Mouse (Mus musculus) myocyte (in vitro differentiated cells): Measurements from ENCODE around the gene Ankef1. TPM values are rescaled to one million over a fixed set of nuclear protein-coding genes. Genes with fewer than 3 reads are reported as not detected.

Source experiments
- H3K27me3 ChIP-seq: one replicate; pipeline ENCODE4 v1.6.1; 2011; ENCODE audit not compliant: control insufficient read depth, insufficient read depth, insufficient read length
- H3K36me3 ChIP-seq: one replicate; pipeline ENCODE4 v1.6.1; 2011; ENCODE audit not compliant: control insufficient read depth, insufficient read depth
- H3K4me2 ChIP-seq: one replicate; pipeline ENCODE4 v1.6.1; 2011; ENCODE audit warnings: low read depth, control low read depth
- H3K4me3 ChIP-seq: one replicate; pipeline ENCODE4 v1.5.1; 2011; ENCODE audit warnings: mild to moderate bottlenecking, control low read depth, moderate library complexity
- H3K79me2 ChIP-seq: one replicate; pipeline ENCODE4 v1.6.1; 2011; ENCODE audit not compliant: control insufficient read depth, insufficient read depth
- H3ac ChIP-seq: one replicate; pipeline ENCODE4 v1.6.1; 2011; ENCODE audit not compliant: control insufficient read depth, insufficient read length
- CEBPB ChIP-seq: IDR thresholded peaks from 2 replicates; pipeline ENCODE4 v1.6.1; 2011; ENCODE audit warnings: mild to moderate bottlenecking, moderate library complexity; ENCODE audit not compliant: poor library complexity, insufficient read depth, severe bottlenecking
- E2F4 ChIP-seq: IDR thresholded peaks from one replicate; pipeline ENCODE4 v1.6.1; 2011; ENCODE audit warnings: mild to moderate bottlenecking, control low read depth, moderate library complexity; ENCODE audit not compliant: insufficient read depth
- MAX ChIP-seq: IDR thresholded peaks from one replicate; pipeline ENCODE4 v1.6.1; 2011; ENCODE audit warnings: low read depth, mild to moderate bottlenecking, control low read depth
- MYOD1 ChIP-seq, 3 experiments: IDR thresholded peaks; one replicate each; pipeline ENCODE4 v1.6.1; 2011; ENCODE audit warnings: control low read depth in 2 of 3, low read depth in 2 of 3, mild to moderate bottlenecking in 2 of 3, moderate library complexity in 1 of 3; ENCODE audit not compliant: insufficient read length in 2 of 3, control insufficient read depth in 1 of 3
- MYOG ChIP-seq, 3 experiments: IDR thresholded peaks; one replicate each; pipeline ENCODE4 v1.6.1; 2011; ENCODE audit warnings: control low read depth in 2 of 3, low read depth in 2 of 3, mild to moderate bottlenecking in 2 of 3; ENCODE audit not compliant: insufficient read length in 2 of 3, control insufficient read depth in 1 of 3, insufficient read depth in 1 of 3
- POLR2A ChIP-seq: IDR thresholded peaks from one replicate; pipeline ENCODE4 v1.6.1; 2011; ENCODE audit warnings: low read depth, mild to moderate bottlenecking, control low read depth, moderate library complexity; ENCODE audit not compliant: insufficient read length
- POLR2AphosphoS2 ChIP-seq: IDR thresholded peaks from one replicate; pipeline ENCODE4 v1.6.1; 2011; ENCODE audit warnings: low read depth, control low read depth; ENCODE audit not compliant: insufficient read length
- REST ChIP-seq: IDR thresholded peaks from one replicate; pipeline ENCODE4 v1.6.1; 2011; ENCODE audit warnings: mild to moderate bottlenecking, control low read depth, moderate library complexity; ENCODE audit not compliant: insufficient read depth, insufficient read length
- SRF ChIP-seq: IDR thresholded peaks from one replicate; pipeline ENCODE4 v1.6.1; 2011; ENCODE audit warnings: low read depth; ENCODE audit not compliant: control insufficient read depth, insufficient read length
- TCF12 ChIP-seq: IDR thresholded peaks from one replicate; pipeline ENCODE4 v1.6.1; 2011; ENCODE audit warnings: mild to moderate bottlenecking, control low read depth; ENCODE audit not compliant: poor library complexity, insufficient read depth, severe bottlenecking
- TCF3 ChIP-seq: IDR thresholded peaks from one replicate; pipeline ENCODE4 v1.6.1; 2011; ENCODE audit warnings: low read depth, control low read depth; ENCODE audit not compliant: insufficient read length
- USF1 ChIP-seq: IDR thresholded peaks from one replicate; pipeline ENCODE4 v1.6.1; 2011; ENCODE audit warnings: low read depth, mild to moderate bottlenecking, control low read depth, moderate library complexity
- polyA plus RNA-seq: library from polyadenylated mRNA; unstranded; fragments of >200 nt; fragmentation: generic; extraction: Trizol; gene quantifications from one replicate; pipeline ENCODE4 v1.2.1, GENCODE M21; 2012; ENCODE audit warnings: missing spikeins

Gene Ankef1
- polyA plus RNA-seq, 1 experiment = 0.02 TPM

GRCm38 (mm10) chr2:136483058-136483457 lies 18.7 kb upstream of the Ankef1 start:
- H3K27me3 ChIP-seq = no peaks in the 10 kb centered on the region
- no peak overlapping the region for H3K4me3 ChIP-seq
- no peak overlapping the region for H3K4me2 ChIP-seq
- TF ChIP-seq TCF3 (no peak), POLR2A (no peak), TCF12 (no peak), CEBPB (no peak), E2F4 (no peak), USF1 (no peak), REST (no peak), POLR2AphosphoS2 (no peak), MYOG (IDR thresholded peaks at IDR 0.05; ENCODE audit: control insufficient read depth in 1 of 3, insufficient read depth in 1 of 3, insufficient read length in 2 of 3, low read depth in 2 of 3) (no peak)
- H3ac ChIP-seq = no peak overlapping the region
- H3K79me2 ChIP-seq = no peaks in the 10 kb centered on the region
- no peaks in the 10 kb centered on the region for H3K36me3 ChIP-seq

- H3K79me2 ChIP-seq = no peaks in the 10 kb centered on the region
- no peak overlapping the region for H3K4me3 ChIP-seq
- no peaks in the 10 kb centered on the region for H3K27me3 ChIP-seq
- H3K36me3 ChIP-seq = no peaks in the 10 kb centered on the region
- peak overlapping the region; percentile 69 for H3K4me2 ChIP-seq
- TF ChIP-seq MYOD1 (IDR thresholded peaks at IDR 0.05; ENCODE audit: control insufficient read depth in 1 of 3, insufficient read length in 2 of 3, low read depth in 2 of 3) (no peak), MAX (no peak), CEBPB (no peak), TCF12 (no peak), TCF3 (no peak), REST (no peak), E2F4 (no peak)
- no peak overlapping the region for H3ac ChIP-seq
Measured at GRCm38 (mm10) chr2:136484955-136485354, 16.8 kb upstream of the Ankef1 start.

- Histone ChIP-seq H3K4me2 (peak overlapping the region; percentile 69), H3K4me3 (no peak overlapping the region), H3K79me2 (no peaks in the 10 kb centered on the region), H3K27me3 (no peaks in the 10 kb centered on the region), H3K36me3 (no peaks in the 10 kb centered on the region), H3ac (no peak overlapping the region)
- no peak for TF ChIP-seq TCF12
- no peak for TF ChIP-seq MYOG (IDR thresholded peaks at IDR 0.05; ENCODE audit: control insufficient read depth in 1 of 3, insufficient read depth in 1 of 3, insufficient read length in 2 of 3, low read depth in 2 of 3)
- TF ChIP-seq POLR2A = no peak
- no peak for TF ChIP-seq MAX
- TF ChIP-seq REST = no peak
- TF ChIP-seq E2F4 = no peak
Measured at GRCm38 (mm10) chr2:136485401-136485800, 16.3 kb upstream of the Ankef1 start.

GRCm38 (mm10) chr2:136485815-136486619 lies 15.7 kb upstream of the Ankef1 start:
- Histone ChIP-seq H3K4me3 (no peak overlapping the region), H3K4me2 (peak overlapping the region; percentile 69), H3ac (no peak overlapping the region), H3K27me3 (no peaks in the 10 kb centered on the region), H3K79me2 (no peaks in the 10 kb centered on the region), H3K36me3 (no peaks in the 10 kb centered on the region)
- TF ChIP-seq POLR2AphosphoS2 = no peak

GRCm38 (mm10) chr2:136486986-136487385 lies 14.7 kb upstream of the Ankef1 start:
- Histone ChIP-seq H3K27me3 (no peaks in the 10 kb centered on the region), H3K4me3 (no peak overlapping the region), H3K4me2 (no peak overlapping the region), H3K36me3 (no peaks in the 10 kb centered on the region), H3ac (no peak overlapping the region), H3K79me2 (no peaks in the 10 kb centered on the region)
- TF ChIP-seq USF1 (no peak), POLR2AphosphoS2 (no peak), MYOG (IDR thresholded peaks at IDR 0.05; ENCODE audit: control insufficient read depth in 1 of 3, insufficient read depth in 1 of 3, insufficient read length in 2 of 3, low read depth in 2 of 3) (no peak), MAX (no peak), POLR2A (no peak)

- no peak overlapping the region for H3K4me3 ChIP-seq
- H3K27me3 ChIP-seq = no peaks in the 10 kb centered on the region
- H3ac ChIP-seq = no peak overlapping the region
- TF ChIP-seq USF1 = no peak
- no peak for TF ChIP-seq TCF3
- no peak for TF ChIP-seq E2F4
- TF ChIP-seq POLR2AphosphoS2 = no peak
- no peak for TF ChIP-seq REST
- TF ChIP-seq TCF12 = no peak
- no peak for TF ChIP-seq CEBPB
- TF ChIP-seq SRF = no peak
- H3K4me2 ChIP-seq = peak overlapping the region; percentile 49
- no peaks in the 10 kb centered on the region for H3K79me2 ChIP-seq
- H3K36me3 ChIP-seq = no peaks in the 10 kb centered on the region
Measured at GRCm38 (mm10) chr2:136511073-136511472, 9.4 kb downstream of the Ankef1 start.
